Mouse (Mus musculus) heart, embryonic 14.5 days (tissue): ENCODE results near the gene Slc34a1. TPM values are rescaled to one million over a fixed set of nuclear protein-coding genes. Genes with fewer than 3 reads are reported as not detected.

Experiments used
- ATAC-seq: fragments of 200-750 bp; cut with Nextera tagmentation; 2 replicates; pipeline ENCODE4 v1.8.0; 2017; ENCODE audit warnings: low read depth, moderate TSS enrichment; ENCODE audit not compliant: insufficient number of reproducible peaks, insufficient read depth, low FRiP score
- H3K27ac ChIP-seq, 2 experiments: fragments of 200-500 bp in 1 of 2; fragments of 300-500 bp in 1 of 2; sonication (generic) in 1 of 2; replicated peaks in 1 of 2; 2 replicates each; pipeline ENCODE4 v1.5.1; 2012 to 2014; ENCODE audit warnings: low read depth in 2 of 2, low read length in 2 of 2, control low read depth in 1 of 2, mild to moderate bottlenecking in 1 of 2, mixed read lengths in 1 of 2; ENCODE audit not compliant: control insufficient read depth in 1 of 2, insufficient read depth in 1 of 2
- H3K27me3 ChIP-seq: fragments of 300-500 bp; sonication (generic); 2 replicates; pipeline ENCODE4 v1.6.1; 2014; ENCODE audit warnings: mild to moderate bottlenecking, low read length, control low read depth; ENCODE audit not compliant: control insufficient read depth, insufficient read depth
- H3K36me3 ChIP-seq: fragments of 300-500 bp; sonication (generic); 2 replicates; pipeline ENCODE4 v1.6.1; 2014; ENCODE audit warnings: mild to moderate bottlenecking, control low read depth, low read length, mixed read lengths; ENCODE audit not compliant: control insufficient read depth, insufficient read depth
- H3K4me1 ChIP-seq, 2 experiments: fragments of 200-500 bp in 1 of 2; fragments of 300-500 bp in 1 of 2; sonication (generic) in 1 of 2; 2 replicates each; pipeline ENCODE4 v1.6.1; 2012 to 2014; ENCODE audit warnings: low read length in 2 of 2, control low read depth in 1 of 2, mixed read lengths in 1 of 2; ENCODE audit not compliant: control insufficient read depth in 2 of 2, insufficient read depth in 2 of 2
- H3K4me2 ChIP-seq: fragments of 300-500 bp; sonication (generic); 2 replicates; pipeline ENCODE4 v1.6.1; 2014; ENCODE audit warnings: mild to moderate bottlenecking, low read length
- H3K4me3 ChIP-seq, 2 experiments: fragments of 200-500 bp in 1 of 2; fragments of 300-500 bp in 1 of 2; sonication (generic) in 1 of 2; 2 replicates each; pipeline ENCODE4 v1.5.1; 2012 to 2014; ENCODE audit warnings: low read length in 2 of 2, mild to moderate bottlenecking in 2 of 2, control low read depth in 1 of 2, low read depth in 1 of 2, moderate library complexity in 1 of 2; ENCODE audit not compliant: control insufficient read depth in 1 of 2, insufficient read depth in 1 of 2
- H3K9ac ChIP-seq: fragments of 300-500 bp; sonication (generic); 2 replicates; pipeline ENCODE4 v1.6.1; 2014; ENCODE audit warnings: mild to moderate bottlenecking, low read length
- H3K9me3 ChIP-seq: fragments of 300-500 bp; sonication (generic); 2 replicates; pipeline ENCODE4 v1.6.1; 2016; ENCODE audit warnings: low read length, control low read depth; ENCODE audit not compliant: control insufficient read depth
- WGBS: fragments of 180-500 bp; shearing (Covaris S2); extraction: QIAGEN DNeasy Blood & Tissue Kit; methylation state at CpG from one replicate; pipeline ENCODE4 v1.1.7; 2014; 5-methylcytosine and 5-hydroxymethylcytosine counted together
- polyA plus RNA-seq: library from polyadenylated mRNA; unstranded; fragments of >200 nt; fragmentation: Nextera tagmentation; extraction: Ambion mirVana; gene quantifications from 2 replicates; pipeline ENCODE4 v1.2.1, GENCODE M21; 2014

Gene Slc34a1
- polyA plus RNA-seq, 1 experiment from 2014 or later: not detected

DNA sequence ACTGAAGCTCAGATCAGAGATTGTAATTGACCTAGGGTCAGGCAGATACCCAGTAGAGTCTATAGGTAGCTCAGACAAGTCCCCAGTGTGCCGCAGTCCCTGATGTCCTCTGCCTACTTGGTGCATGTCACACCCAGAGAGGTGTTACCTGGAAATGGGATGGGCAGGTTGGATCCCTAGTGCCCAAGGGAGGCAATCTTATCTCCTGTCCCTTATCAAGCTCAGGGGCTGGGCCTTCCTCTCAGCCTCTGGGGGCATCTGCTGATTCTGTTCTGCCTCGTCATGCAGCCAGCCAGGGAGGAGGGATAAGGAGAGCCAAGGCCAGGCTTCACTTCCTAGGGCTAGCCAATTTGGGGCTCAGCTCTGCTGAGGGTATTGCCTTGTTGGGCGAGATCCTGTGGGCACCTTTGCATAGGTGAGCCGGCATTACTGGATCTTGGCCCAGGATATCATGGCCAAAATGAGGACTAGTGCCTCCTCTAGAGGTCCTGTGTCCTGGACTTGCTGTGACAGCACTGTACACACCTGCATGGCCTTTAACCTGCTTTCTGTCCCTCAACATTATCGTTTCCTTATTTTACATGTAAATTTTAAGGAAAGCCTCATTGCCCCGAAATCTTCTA, 48.6 kb downstream of the Slc34a1 start:
- 72% methylated on average over 6 of the region's 6 CpGs for WGBS
- Histone ChIP-seq H3K4me2 (peak overlapping the region; percentile 89), H3K36me3 (peaks cover 20% of the 10 kb centered on the region), H3K27me3 (no peaks in the 10 kb centered on the region), H3K9me3 (no peaks in the 10 kb centered on the region), H3K4me3 (peak overlapping the region; percentile 5 to 78; a peak in 3 of 4 replicates), H3K4me1 (peaks cover 4 to 28% of the 10 kb centered on the region in 2 experiments), H3K27ac (no peak overlapping the region), H3K9ac (peak overlapping the region; percentile 94)
- ATAC-seq: no peak

DNA sequence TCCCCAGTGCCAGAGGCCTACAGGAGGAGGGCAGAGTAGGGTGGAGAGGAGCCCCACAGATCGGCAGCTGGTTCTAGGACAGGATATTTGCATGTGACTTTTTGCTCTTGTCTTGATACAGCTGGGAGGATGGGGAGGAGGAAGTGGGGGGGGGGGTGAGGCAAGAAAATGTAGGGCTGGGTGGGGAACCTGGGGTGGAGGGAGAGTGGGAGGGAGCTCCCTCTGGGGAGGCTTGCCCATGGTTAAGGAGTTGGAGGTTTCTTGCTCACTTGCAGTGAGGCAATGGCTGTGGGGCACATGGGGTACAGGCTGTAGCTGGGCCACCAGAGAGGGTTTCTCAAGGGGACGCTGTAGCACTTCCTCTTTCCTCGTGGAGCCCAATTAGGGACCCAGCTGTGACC, 49.6 kb downstream of the Slc34a1 start:
- ATAC-seq: no peak
- H3K9ac ChIP-seq: no peak overlapping the region
- WGBS: 46% methylated on average over 3 of the region's 3 CpGs
- peaks cover 4 to 28% of the 10 kb centered on the region in 2 experiments for H3K4me1 ChIP-seq
- H3K36me3 ChIP-seq: peaks cover 30% of the 10 kb centered on the region
- H3K4me2 ChIP-seq: no peak overlapping the region
- no peaks in the 10 kb centered on the region for H3K9me3 ChIP-seq
- no peak overlapping the region for H3K4me3 ChIP-seq
- no peak overlapping the region for H3K27ac ChIP-seq
- H3K27me3 ChIP-seq: no peaks in the 10 kb centered on the region

DNA sequence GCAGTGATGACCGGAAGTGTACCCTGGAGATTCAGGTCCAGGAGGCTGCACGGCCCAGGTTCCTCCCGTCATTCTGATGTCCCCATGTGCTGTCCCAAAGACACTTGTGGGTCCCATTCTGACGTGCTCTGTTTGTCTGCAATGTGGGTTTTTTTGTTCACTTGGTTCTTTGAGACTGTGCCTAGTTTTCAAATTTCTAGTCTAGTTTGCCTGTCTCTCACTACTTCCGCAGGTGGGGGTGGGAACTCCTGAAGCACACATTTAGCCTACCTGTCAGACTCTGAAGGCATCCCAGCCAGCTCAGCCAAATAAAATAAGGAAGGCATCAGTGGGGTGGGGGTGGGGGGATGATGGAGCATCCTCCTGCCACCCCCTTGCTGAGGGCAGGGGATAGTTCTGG, 50.1 kb downstream of the Slc34a1 start:
- H3K4me1 ChIP-seq: peaks cover 4 to 28% of the 10 kb centered on the region in 2 experiments

DNA sequence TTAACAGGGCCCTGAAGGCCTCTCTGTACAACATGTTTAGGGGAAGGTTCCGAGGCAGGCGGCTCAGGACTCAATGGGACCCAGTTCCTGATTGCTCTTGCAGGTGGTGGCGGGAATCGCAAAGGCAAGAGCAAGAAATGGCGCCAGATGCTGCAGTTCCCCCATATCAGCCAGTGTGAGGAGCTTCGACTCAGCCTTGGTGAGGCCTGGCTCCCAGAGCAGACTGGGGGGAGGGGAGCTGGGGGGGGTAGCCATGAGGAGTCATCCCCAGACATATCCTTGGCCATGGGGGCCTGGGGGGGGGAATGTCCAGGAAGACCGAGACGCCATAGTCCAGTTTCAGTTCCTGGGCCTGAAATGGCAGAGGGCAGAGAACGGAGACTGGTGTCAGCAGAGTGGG, 51.2 kb downstream of the Slc34a1 start:
- WGBS: 92% methylated on average over 9 of the region's 9 CpGs
- no peak overlapping the region for H3K4me2 ChIP-seq
- H3K27ac ChIP-seq: no peak overlapping the region
- peaks cover 4 to 24% of the 10 kb centered on the region in 2 experiments for H3K4me1 ChIP-seq
- H3K4me3 ChIP-seq: no peak overlapping the region
- no peak for ATAC-seq
- H3K9ac ChIP-seq: no peak overlapping the region
- no peaks in the 10 kb centered on the region for H3K27me3 ChIP-seq
- peaks cover 47% of the 10 kb centered on the region for H3K36me3 ChIP-seq
- H3K9me3 ChIP-seq: no peaks in the 10 kb centered on the region

More for the DNA sequence above, 50.1 kb downstream of the Slc34a1 start:
- Histone ChIP-seq H3K36me3 (peaks cover 36% of the 10 kb centered on the region), H3K4me2 (no peak overlapping the region), H3K27me3 (no peaks in the 10 kb centered on the region), H3K9ac (no peak overlapping the region), H3K4me3 (no peak overlapping the region), H3K9me3 (no peaks in the 10 kb centered on the region), H3K27ac (no peak overlapping the region)
- ATAC-seq: no peak
- 90% methylated on average over 5 of the region's 5 CpGs for WGBS

DNA sequence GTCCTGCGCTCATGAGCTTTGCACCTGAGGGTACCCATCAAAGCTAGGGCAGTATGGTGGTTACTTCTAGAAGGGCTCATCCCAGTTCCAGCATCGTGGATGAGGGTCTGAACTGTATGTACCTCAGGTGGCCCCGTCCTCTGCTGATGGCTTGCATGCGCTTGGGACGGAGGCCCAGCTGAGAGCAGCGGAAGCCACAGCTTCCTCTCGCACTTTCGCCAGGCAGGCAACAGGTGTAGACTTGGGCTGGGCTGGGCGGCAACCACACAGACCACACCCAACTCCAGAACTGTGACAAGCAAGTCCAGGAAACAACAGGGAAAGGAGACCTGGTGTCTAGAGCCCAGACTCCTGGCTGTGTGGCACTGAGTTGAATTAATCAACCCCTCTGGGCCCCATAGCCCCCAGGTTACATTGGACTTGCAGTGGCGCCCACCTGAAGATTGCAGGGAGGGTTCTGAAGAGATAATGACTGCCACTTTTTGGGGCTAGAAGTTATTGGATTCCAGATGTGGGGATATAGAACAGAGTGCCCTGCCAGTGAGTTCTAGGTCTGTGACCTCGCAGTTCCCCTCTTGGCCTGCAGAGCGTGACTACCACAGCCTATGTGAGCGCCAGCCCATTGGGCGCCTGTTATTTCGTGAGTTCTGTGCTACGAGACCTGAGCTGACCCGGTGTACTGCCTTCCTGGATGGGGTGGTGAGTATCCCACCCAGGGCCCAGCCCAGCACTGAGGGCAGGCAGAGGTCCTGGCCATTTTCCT, 51.9 kb downstream of the Slc34a1 start:
- Histone ChIP-seq H3K9ac (peak overlapping the region; percentile 25; the same call in 1 of the 2 replicates), H3K4me2 (no peak overlapping the region), H3K4me1 (peaks cover 4 to 23% of the 10 kb centered on the region in 2 experiments), H3K4me3 (no peak overlapping the region), H3K27me3 (no peaks in the 10 kb centered on the region), H3K27ac (no peak overlapping the region), H3K9me3 (no peaks in the 10 kb centered on the region), H3K36me3 (peaks cover 53% of the 10 kb centered on the region)
- ATAC-seq: no peak
- 89% methylated on average over 17 of the region's 17 CpGs for WGBS

DNA sequence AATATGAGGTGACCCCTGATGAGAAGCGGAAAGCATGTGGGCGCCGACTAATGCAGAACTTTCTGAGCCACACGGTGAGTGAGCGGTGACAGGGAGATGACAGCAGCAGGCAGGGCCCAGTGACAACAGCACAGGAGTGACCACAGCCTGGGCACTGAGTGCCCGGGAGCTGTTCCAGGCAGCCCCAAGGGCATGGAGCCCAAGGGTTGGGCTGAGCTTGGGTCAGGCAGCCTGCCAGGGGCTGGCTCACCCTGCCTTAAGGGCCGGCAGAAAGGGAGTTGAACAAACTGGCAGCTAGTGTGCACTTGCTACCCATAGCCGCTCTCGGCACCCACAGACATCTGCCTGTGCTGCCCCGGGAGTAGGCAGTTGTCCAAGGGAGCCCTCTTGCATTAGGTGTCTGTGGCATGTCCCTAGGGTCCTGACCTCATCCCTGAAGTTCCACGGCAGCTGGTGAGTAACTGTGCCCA, 52.6 kb downstream of the Slc34a1 start:
- no peak overlapping the region for H3K4me3 ChIP-seq
- no peak overlapping the region for H3K9ac ChIP-seq
- ATAC-seq: no peak; the same call in 1 of the 2 replicates
- H3K4me1 ChIP-seq: peaks cover 4 to 23% of the 10 kb centered on the region in 2 experiments
- H3K36me3 ChIP-seq: peaks cover 60% of the 10 kb centered on the region
- no peak overlapping the region for H3K4me2 ChIP-seq
- H3K27me3 ChIP-seq: no peaks in the 10 kb centered on the region
- H3K27ac ChIP-seq: 0 out of 4 replicates have a peak overlapping the region, but pooled peaks of 1 of the 2 experiments have one; percentile 14
- no peaks in the 10 kb centered on the region for H3K9me3 ChIP-seq
- WGBS: 72% methylated on average over 11 of the region's 11 CpGs

DNA sequence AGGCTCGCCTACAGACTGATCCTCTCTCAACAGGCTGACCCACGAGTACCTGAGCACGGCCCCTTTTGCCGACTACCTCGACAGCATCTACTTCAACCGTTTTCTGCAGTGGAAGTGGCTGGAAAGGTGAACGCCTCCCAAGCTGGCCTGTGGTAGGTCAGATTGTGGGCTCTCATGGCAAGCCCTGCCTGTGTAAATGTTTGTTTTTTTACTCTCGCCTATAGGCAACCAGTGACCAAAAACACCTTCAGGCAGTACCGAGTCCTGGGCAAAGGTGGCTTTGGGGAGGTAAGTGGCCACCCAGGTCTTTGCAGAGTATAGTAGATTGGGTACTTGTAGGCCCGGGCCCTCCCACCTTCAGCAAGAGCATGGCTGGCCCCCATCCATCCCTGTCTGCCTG, 53.3 kb downstream of the Slc34a1 start:
- Histone ChIP-seq H3K27me3 (no peaks in the 10 kb centered on the region), H3K4me3 (no peak overlapping the region), H3K36me3 (peaks cover 67% of the 10 kb centered on the region), H3K27ac (no peak overlapping the region), H3K4me1 (peaks cover 4 to 17% of the 10 kb centered on the region in 2 experiments), H3K4me2 (no peak overlapping the region), H3K9me3 (no peaks in the 10 kb centered on the region), H3K9ac (no peak overlapping the region)
- ATAC-seq: no peak
- WGBS: 91% methylated on average over 10 of the region's 10 CpGs
